Mouse (Mus musculus): ENCODE data around the gene Tln1.
"Not testable (repeated sequence)": the region's sequence is repeated elsewhere in the genome, so short reads cannot be mapped to it uniquely, and the experiment has no call there.

Tln1 gene

DNA sequence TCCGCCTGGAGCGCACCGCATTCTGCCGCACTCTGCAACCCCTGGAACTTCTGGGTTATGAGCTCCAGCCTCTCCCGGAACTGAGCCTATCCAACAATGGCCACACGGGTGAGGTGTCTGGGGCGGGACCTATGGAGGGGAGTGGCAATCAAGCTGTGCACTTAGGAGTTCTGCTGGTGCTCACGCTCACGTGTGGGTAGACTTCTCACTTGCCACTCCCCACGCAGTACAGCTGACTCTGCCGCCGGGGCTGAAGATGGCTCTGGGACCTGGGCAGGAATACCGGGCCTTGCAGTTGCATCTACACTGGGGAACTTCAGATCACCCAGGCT, 53.9 kb downstream of the Tln1 start:
- 0 out of 2 replicates have a peak, but pooled peaks have one; percentile 11 for ATAC-seq (ENCODE audit: insufficient number of reproducible peaks, low FRiP score, low TSS enrichment)

DNA sequence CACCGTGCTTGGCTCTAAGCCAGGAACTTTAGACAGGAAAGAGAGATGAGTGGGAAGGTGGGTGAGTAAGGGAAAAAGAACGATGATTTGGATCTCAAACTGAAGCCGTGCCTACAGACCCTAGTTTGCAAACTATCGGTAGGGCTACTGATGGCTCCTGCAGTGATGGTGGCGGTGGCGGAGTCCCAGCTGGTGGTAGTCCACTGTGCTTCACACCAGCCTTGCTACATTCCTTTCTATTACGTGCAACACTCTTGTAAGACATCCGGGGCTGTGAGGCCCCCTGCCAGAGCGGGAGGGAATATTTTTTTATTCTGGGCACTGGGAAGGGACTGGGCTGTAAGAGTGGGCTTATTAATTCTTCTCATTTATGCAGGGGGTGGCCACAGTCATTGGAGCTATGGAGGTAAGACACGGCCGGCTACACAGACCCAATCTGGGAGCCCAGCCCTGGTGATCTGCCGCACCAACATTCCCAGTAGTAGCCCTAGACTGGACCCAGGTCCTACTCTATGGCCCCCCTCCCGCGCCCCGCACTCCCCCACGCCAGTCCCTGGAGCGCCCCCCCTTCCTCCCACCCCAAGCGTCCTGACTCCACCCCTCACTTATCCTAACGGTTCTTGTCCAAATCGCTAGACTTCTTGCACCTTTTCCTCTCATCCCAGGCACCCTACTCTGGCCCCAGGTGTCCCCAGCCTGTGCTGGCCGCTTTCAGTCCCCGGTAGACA, 54.4 kb downstream of the Tln1 start:
- ATAC-seq (ENCODE audit: insufficient number of reproducible peaks, low FRiP score, low TSS enrichment) = no peak

DNA sequence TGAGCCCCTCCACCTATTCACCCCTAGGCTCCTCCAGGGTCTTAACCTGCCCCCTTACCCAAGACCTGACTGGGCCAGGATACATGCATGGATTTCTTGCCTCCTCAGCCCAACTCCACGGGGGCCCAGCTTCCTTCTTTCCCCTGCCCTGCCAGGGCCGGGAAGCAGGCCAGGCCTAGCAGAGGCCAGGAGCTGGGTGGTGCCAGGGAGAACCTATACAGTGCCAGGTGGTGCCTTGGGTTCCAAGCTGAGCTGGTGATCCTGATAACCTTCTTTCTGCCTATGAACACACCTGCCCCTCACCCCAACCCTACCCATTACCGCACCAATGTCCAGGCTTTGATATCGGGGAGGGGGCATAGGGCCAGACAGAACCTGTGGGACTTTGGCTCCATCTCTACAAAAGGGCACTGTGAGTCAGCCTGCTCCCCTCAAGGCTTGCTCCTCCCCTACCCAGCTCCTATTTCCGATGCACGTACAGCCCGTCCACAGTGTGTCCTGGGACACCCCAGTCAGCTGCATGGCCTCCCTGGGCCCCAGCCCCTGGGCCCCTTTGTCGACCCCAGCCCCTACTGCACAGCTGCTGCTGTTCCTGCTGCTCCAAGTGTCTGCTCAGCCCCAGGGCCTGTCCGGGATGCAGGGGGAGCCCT, 55.8 kb downstream of the Tln1 start, which contains the start of gene Car9:
Gene Car9, plus strand, starts transcription at position 431 of the 650 bp plus-strand sequence.
- ATAC-seq (ENCODE audit: insufficient number of reproducible peaks, low FRiP score, low TSS enrichment) = peak; percentile 89

DNA sequence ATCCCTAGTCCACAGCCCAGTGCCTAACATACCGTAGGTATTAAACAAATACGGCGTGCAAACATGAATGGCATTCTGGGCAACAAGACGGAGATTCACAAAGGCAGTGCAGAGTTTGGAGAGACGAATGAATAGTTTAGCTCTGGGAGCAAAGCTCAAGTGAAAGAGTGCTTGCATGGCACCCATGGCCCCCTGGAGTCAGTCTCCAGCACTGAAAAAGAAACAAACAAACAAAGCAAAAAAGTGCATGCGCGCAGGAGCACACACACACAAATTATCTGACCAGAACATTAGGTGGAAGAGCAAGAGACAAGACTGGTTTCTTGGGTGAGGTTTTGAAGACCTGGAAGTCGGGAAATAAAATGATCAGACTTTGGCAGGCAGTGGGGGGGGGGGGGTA, 56.4 kb downstream of the Tln1 start:
- no peak for ATAC-seq (ENCODE audit: insufficient number of reproducible peaks, low FRiP score, low TSS enrichment)

DNA sequence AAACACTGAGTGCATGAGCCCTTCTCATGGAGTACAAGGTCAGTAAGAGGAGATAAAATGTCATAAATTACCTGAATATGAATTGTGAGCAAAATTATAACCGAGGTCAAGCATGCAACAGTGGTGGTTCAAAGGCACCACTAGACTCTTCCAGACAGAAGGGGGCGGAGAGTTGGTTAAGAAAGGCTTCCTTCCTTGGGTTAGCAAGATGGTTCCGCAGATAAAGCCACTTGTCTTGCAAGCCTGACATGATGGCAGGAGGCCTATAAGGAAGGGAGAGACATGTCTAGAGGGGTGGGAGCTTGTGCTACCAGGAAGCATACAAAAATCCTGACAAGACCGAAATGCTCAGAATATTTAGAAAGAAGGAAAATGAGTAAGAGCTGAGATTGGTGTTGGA, 58.2 kb downstream of the Tln1 start:
- ATAC-seq (ENCODE audit: insufficient number of reproducible peaks, low FRiP score, low TSS enrichment) = no peak

DNA sequence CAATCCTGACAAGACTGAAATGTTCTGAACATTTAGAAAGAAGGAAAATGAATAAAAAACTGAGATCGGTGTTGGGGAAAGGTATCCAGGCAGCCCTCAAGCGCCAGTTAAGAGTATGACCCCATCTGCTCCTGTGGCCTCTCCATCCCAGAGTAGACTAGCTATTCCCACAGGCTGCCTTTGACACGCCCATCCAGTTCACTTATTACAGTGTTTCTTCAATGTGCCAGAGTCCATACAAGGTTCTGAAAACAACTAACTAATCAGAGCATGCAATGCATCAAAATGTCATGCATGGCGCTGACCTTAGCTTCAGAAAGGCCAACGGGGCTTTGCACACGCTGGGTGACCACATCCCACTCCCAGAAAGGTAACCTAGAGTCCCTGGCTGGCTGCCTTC, 59.0 kb downstream of the Tln1 start:
- no peak for ATAC-seq (ENCODE audit: insufficient number of reproducible peaks, low FRiP score, low TSS enrichment)

DNA sequence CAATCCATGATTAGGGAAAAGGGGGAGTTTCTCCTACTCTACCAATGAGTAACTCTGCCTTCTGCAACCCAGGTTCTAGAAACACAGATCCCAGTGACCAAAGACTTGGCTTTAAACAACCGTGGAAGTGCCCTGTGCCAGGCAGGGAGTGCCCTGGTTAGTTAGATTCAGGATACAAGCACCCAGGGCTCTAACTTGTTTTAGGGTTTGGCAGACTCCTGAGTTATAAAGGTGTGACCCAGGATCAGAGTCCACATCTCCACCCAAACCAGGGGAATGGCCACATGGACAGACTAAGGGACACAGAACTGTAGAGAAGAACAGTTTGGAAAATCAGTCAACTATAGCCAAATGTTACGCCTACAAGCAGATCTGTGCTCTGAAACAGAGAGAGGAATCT, 59.5 kb downstream of the Tln1 start:
- no peak for ATAC-seq (ENCODE audit: insufficient number of reproducible peaks, low FRiP score, low TSS enrichment)

DNA sequence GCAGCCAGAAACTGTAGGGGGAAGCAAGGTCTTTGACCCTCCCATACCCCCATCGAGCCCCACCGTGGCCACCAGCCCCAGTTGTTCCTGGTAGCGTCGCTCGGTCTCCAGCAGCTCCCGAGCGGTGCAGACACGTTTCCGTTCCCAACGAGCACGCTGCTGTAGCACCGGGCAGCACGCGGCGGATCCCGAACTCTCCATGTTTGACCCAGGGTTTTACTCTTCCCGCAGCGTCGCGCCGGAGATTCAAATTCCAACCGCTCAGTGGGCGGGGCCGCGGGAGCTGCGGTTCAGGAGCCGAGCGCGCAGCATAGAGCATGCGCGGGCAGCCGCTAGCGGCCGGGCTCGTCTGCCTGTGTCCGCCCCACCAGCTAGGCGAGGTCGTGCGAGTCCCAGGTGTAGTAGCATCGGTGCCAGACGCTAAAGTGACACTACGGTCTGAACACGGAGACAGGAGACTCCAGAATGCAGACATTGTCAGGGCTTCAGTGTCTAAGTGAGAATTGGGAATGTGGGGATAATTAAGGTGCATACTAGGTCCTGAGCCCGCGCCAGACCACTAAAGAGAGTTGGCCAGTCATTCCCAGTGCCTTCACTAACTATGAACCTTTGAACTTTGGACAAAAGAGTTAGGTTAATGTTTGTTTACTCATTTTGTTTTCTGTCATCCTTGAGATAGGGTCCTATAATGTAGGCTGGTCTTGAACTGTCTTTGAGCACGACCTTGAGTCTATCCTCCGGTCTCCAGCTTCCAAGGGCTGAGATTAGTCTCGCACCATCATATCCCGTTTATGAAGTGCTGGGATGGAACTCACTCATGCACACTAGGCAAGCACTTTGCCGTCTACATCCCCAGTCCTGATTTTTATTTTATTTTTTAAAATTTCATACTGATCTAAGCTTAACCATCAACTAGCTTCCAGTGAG, 62.8 kb downstream of the Tln1 start, which contains the start of gene Arhgef39:
Gene Arhgef39, minus strand, starts transcription at position 289 of the 927 bp plus-strand sequence.
- ATAC-seq (ENCODE audit: insufficient number of reproducible peaks, low FRiP score, low TSS enrichment) = peak; percentile 74

DNA sequence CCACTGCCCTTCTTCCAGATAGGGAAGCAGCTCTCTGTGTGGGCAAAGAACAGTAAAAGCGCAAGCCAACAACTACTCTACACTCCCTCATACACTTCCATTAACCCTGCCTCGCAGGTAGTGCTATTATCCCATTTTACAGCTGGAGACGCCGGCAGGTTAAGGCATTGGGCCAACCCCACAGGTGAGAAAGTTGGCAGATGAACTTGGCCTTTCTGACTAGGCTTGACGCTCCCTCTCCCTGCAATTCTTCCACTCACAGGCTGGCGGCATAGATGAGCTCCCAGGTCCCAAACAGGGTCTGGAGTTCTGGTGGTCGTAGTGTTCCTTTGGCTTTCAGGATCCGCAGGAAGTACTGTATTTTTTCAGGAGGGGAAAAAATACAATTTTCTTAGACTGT, 63.5 kb downstream of the Tln1 start:
- ATAC-seq (ENCODE audit: insufficient number of reproducible peaks, low FRiP score, low TSS enrichment) = no peak

DNA sequence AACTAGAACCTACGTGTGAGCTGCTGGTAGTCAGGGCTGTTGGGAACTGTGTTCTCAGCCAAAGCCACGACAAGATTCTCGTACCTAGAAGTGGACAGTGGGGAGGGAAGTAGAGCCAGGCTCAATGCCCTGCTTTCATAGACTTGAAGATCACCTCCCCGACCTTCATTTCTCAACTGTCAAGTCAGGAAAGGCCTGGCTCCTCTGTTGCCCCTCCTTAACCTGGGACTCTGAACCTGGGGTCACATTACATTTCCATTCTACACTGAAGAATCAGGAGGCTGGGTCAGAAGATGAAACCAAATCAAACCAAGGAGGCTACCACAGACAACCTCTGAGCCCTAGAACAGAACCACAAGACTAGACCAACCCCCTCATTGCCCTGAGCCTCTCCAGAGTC, 64.5 kb downstream of the Tln1 start:
- no peak for ATAC-seq (ENCODE audit: insufficient number of reproducible peaks, low FRiP score, low TSS enrichment)

DNA sequence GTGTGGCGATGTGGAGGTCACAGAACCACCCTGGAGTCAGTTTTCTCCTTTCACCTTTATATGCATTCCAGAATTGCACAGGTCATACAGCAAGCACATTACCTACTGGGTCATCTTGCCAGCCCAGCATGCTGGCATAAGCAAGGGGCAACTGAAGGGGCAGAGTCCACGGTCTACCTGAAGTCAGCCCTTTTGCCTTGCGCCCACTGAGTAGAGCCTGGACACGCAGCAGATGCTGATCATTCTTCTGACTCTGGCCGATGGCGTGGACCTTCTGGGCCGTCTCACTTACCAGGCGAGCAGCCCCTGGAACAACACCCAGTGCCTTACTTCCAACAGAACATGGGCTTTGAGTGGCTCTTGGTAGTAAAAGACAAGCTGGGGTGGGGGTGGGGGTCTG, 65.1 kb downstream of the Tln1 start:
- no peak for ATAC-seq (ENCODE audit: insufficient number of reproducible peaks, low FRiP score, low TSS enrichment)

DNA sequence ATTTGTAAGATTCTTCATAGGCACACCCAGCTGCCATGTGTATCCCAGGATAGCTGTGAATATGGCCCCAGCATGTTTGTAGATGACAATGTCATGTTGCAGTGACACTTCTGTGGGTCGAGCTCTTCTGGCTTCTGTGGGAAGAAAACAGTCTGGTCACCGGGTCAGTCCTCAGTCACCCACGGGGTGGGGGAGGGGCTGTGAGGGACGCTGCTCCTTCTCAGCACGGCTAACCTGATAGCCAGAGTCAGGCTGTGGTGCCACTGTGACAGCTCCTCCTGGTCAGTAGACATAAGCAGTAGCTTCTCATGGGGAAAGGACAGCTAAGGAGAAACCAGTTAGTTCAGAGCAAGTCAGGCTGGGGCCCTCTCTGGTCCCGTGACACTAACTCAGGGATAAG, 65.9 kb downstream of the Tln1 start:
- ATAC-seq (ENCODE audit: insufficient number of reproducible peaks, low FRiP score, low TSS enrichment) = no peak

DNA sequence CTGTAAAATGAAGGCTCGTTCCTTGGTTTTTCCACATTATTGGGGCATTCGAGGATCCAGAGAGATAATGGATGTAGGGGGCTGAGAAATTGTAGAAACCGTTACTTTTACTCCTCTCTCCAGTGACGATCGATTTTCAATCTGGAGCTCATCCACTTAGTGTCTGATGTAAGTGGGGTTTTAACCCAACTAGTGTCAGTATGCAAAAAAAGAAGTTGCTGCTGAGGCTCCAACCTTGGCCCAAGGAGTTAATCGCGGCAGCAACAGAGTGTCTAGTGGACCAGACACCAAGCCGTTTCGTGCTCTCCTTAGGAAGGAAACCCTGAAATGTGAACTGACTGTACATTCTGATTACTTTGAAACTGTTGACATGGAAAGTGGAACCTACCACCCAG, 68.6 kb downstream of the Tln1 start:
- ATAC-seq (ENCODE audit: insufficient number of reproducible peaks, low FRiP score, low TSS enrichment) = no peak

DNA sequence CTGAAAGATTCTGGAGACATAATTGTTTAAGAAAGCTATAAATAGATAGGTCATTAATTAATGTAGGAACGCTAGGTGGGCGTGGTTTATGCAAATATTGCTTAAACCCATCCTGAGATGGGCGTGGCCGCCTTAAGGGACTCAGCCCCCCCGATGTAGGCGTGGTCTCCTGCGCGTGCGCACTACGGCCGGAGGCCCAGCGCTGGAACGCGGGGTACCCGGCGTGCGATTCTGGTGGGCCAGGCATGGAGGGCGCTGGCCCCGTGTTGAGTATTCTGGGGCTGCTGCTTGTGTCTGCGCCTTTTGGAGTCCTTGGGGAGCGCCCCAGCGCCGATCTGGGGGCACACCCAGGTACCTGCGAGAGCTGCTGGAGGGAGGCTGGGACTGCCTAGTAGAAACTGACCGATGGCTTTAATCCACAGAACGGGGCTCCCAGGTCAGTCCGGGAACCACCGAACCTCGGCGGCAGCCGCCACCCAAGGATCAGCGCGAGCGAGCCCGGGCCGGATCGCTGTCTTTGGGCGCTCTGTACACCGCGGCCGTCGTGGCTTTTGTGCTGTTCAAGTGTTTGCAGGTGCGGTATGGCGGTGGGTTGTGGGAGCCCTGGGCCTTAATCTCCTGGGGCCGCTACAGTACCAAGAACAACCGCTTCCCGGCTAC, 69.2 kb downstream of the Tln1 start:
- ATAC-seq (ENCODE audit: insufficient number of reproducible peaks, low FRiP score, low TSS enrichment) = peak; percentile 77

DNA sequence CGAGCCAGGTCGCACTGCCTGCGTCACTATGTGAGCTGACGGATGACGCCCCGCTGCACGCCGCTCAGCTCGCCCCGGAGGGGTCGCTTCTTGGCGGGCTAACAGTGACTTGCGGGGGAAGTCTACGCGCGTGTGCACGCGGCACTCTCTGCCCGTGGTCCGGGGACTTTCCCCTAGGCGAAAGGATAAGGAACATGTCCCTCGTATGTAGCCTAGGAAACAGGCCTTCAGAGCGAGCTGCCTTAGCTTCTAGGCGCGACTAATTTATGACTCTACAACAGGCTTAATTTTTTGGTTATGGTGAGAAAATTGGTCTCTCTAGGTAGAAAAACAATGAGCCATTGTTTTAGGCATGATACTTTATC, 69.7 kb downstream of the Tln1 start, which contains the start of gene Ccdc107:
Gene Ccdc107, plus strand, starts transcription at position 80 of the 365 bp plus-strand sequence.
- ATAC-seq (ENCODE audit: insufficient number of reproducible peaks, low FRiP score, low TSS enrichment) = peak; percentile 98

DNA sequence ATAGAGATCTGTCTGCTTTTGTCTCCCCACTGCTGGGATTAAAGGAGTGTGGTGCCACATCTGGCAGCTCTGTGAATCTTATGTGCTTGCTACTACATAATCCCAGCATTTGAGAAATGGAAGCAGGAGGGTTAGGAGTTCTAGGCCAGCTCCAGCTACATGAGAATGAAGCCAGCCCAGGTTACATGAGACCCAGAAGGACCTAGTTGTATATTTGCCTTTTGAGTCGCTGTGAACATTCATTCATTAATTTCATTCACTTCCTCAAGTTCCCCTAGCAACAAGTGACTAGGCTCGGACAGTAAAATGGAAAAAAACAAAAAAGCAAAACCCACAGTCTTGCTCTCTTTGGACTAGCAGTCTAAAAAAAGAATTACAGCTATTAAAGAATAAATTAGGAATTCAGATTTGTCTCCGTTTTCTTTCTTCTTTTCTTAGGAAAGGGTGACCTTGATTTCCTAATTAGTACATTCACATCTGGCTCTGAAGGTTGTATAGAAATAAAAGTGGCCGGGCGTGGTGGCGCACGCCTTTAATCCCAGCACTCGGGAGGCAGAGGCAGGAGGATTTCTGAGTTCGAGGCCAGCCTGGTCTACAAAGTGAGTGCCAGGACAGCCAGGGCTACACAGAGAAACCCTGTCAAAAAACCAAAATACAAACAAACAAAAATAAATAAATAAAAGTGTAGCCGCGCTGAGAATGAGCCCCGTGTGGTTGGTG, 70.2 kb downstream of the Tln1 start:
- no peak for ATAC-seq (ENCODE audit: insufficient number of reproducible peaks, low FRiP score, low TSS enrichment)

DNA sequence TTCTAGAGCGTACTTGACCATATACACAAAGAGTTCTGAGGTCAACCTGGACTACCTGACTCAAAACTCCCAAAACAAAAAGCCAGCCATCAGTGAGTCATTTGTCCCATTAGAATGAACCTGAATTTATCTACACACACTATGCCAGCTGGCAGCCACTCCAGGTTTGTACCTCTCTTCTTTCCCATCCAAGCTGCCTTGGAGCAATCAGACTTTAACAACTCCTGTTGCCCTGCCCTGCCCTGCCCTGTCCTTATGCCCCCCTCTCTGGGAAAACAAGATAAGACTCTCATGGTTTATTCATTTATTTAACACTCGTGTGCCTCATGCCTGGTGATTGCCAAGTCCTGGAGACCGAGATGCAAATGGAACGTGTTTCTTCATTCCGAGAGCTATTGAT, 71.7 kb downstream of the Tln1 start:
- no peak for ATAC-seq (ENCODE audit: insufficient number of reproducible peaks, low FRiP score, low TSS enrichment)

DNA sequence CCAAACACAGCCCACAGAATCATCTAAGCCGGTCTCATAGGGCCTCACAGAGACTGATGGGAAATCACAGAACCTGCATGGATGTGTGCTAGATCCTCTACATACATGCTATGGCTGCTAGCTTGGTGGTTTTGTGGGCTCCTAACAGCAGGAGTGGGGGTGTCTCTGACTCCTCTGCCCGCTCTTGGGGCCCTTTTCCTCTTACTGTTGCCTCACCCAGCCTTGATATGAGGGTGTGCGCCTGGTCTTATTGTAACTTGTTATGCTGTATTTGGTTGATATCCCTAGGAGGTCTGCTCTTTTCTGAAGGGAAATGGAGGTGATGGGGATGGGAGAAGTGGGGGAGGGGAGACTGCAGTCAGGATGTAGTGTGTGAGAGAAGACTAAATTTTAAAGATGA, 72.9 kb downstream of the Tln1 start:
- no peak for ATAC-seq (ENCODE audit: insufficient number of reproducible peaks, low FRiP score, low TSS enrichment)

DNA sequence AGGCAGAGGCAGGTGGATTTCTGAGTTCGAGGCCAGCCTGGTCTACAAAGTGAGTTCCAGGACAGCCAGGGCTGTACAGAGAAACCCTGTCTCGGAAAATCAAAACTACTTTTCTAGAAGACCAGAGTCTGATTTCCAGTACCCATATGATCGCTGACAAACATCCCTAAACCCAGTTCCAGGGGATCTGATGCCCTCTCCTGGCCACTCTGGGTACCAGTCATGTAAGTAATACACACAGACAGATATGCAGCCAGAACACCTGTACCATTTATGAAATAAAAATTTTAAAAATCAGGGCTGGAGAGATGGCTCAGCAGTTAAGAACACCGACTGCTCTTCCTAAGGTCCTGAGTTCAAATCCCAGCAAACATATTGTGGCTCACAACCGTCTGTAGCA, 76.8 kb downstream of the Tln1 start:
- ATAC-seq (ENCODE audit: insufficient number of reproducible peaks, low FRiP score, low TSS enrichment) = not testable (repeated sequence)

DNA sequence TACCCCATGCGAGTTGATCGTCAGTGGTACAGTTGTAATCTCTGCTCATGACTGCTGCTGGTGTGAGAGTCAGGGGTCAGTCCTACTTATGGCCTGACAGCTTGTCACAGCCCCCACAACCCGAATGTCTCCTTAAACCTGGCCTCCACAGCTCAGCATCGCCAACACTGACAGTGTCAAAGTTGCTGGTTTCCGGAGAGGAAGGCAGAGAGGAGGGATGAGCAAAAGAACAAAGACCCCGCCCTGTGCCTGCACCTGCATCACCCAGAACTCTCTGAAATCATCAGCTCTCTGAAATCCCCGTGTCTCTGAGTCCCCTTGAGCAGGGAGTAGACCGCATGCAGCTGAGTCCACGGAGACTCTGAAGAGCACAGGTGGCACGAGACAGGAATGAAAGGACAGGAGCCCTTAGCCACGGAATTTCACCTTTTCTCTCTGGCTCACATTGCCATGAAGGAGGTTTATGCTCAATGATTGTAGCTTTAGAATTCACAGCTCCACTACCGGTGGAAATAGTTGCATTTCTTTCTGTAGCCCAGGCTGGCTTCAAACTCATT, 78.9 kb downstream of the Tln1 start, which contains the start of gene Sit1:
Gene Sit1, minus strand, starts transcription at position 200 of the 557 bp plus-strand sequence.
- no peak for ATAC-seq (ENCODE audit: insufficient number of reproducible peaks, low FRiP score, low TSS enrichment)

All from cerebellum, adult (tissue).